In the genomic region with DNA sequence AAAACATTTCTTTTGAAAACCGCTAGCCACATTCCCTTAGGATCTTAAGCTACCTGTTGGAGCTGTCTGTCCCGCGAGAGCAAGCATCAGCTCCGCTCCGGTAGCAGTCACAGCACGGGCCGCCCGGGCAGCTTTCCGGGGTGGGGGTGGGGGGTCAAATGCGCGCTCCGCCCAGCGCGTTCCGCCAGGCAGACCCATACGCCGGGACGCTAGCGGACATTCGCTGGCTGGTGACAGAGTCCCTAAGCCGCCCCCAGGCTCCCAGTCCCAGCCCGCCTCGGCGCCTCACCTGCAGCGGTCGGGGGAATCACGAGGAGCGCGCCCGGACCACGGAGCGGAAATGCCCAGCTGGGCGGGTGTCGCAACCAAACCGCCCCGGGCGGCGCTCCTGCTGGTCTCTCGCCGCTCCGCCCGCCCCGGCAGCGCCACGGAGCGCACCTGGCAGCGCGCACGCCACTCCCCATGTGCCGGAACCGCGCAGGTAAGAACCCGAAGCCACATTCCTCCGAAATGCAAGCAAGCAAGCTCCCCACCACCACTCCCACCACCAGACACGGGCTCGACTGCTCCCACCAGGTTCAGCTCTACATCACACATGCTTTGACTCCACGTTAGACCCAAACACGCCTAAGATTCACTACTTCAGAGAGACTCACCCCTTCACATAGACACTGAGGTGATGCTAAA, we compare ENCODE assay signal across 8 mouse cellular contexts. TPM values are rescaled to one million over a fixed set of nuclear protein-coding genes. Genes with fewer than 3 reads are reported as not detected.
DNase-seq lines count a peak whose midpoint lies in the region; ATAC-seq and TF ChIP-seq lines count a peak whose summit lies in the region.

No protein-coding gene starts in this region.

- H3K4me3 ChIP-seq in G1E (ENCODE audit: low read depth, low read length) = peak overlapping the region; percentile 79
- H3K4me3 ChIP-seq in forebrain, embryonic 15.5 days = peak overlapping the region; percentile 49
- peak overlapping the region; percentile 68 for H3K4me3 ChIP-seq in lung, embryonic 14.5 days (ENCODE audit: low read depth, low read length)
- H3K4me3 ChIP-seq in olfactory bulb, adult 2 months (ENCODE audit: insufficient read depth, low read depth, low read length) = peak overlapping the region; percentile 73

- H3K27ac ChIP-seq in forebrain, embryonic 15.5 days (replicated peaks) = no peak overlapping the region
- H3K27ac ChIP-seq in lung, embryonic 14.5 days (ENCODE audit: low read depth) = 0 out of 2 replicates have a peak overlapping the region, but pooled peaks have one; percentile 30
- peak overlapping the region; percentile 24; the same call in 1 of the 2 replicates for H3K27ac ChIP-seq in olfactory bulb, adult 2 months (ENCODE audit: insufficient read depth, low read depth, low read length)

- no peaks in the 10 kb centered on the region; the same call in 1 of the 2 replicates for H3K9me3 ChIP-seq in G1E (replicated peaks)
- no peaks in the 10 kb centered on the region; the same call in 1 of the 2 replicates for H3K9me3 ChIP-seq in forebrain, embryonic 15.5 days
- H3K9me3 ChIP-seq in lung, embryonic 14.5 days (ENCODE audit: low read depth, low read length) = no peaks in the 10 kb centered on the region

- H3K4me2 ChIP-seq in forebrain, embryonic 15.5 days (replicated peaks) = peak overlapping the region; percentile 88
- H3K4me2 ChIP-seq in lung, embryonic 14.5 days = peak overlapping the region; percentile 83

- intact Hi-C loops in heart, postnatal 14 days (cut with DNase I) = no loop called here

- peak overlapping the region; percentile 52 for H3K9ac ChIP-seq in forebrain, embryonic 15.5 days (replicated peaks)
- peak overlapping the region; percentile 69 for H3K9ac ChIP-seq in lung, embryonic 14.5 days

- no peaks in the 10 kb centered on the region for H3K27me3 ChIP-seq in G1E (ENCODE audit: insufficient read depth, low read length)
- peaks cover 12% of the 10 kb centered on the region; the same call in 1 of the 2 replicates for H3K27me3 ChIP-seq in forebrain, embryonic 15.5 days
- H3K27me3 ChIP-seq in lung, embryonic 14.5 days (ENCODE audit: insufficient read depth, low read length) = no peaks in the 10 kb centered on the region

- peaks cover 26% of the 10 kb centered on the region for H3K36me3 ChIP-seq in G1E (replicated peaks)
- H3K36me3 ChIP-seq in forebrain, embryonic 15.5 days = 0 out of 2 replicates have a peak, but pooled peaks cover 3% of the 10 kb centered on the region
- H3K36me3 ChIP-seq in lung, embryonic 14.5 days (ENCODE audit: insufficient read depth) = no peaks in the 10 kb centered on the region

- under 1% methylated on average over 50 of the region's 58 CpGs for WGBS in forebrain, embryonic 15.5 days
- under 1% methylated on average over 51 of the region's 58 CpGs for WGBS in lung, embryonic 14.5 days
- WGBS in olfactory bulb, adult 2 months = under 1% methylated on average over 58 of the region's 58 CpGs

- TF ChIP-seq POLR2A in olfactory bulb, adult 2 months (IDR thresholded peaks at IDR 0.05; ENCODE audit: insufficient read depth, low read depth, low read length) = no peak

- TF ChIP-seq CTCF in G1E (IDR thresholded peaks at IDR 0.05; ENCODE audit: low read depth, low read length) = no peak
- TF ChIP-seq CTCF in lung, embryonic 14.5 days (IDR thresholded peaks at IDR 0.05; ENCODE audit: low read depth) = no peak
- no peak for TF ChIP-seq CTCF in olfactory bulb, adult 2 months (IDR thresholded peaks at IDR 0.05; ENCODE audit: insufficient read depth, low read depth, low read length)

- peak; percentile 70 for ATAC-seq in G1E (ENCODE audit: extremely low read depth, insufficient number of reproducible peaks, low FRiP score, poor library complexity, severe bottlenecking)
- peak; percentile 83 for ATAC-seq in forebrain, embryonic 15.5 days (replicated peaks)
- ATAC-seq in lung, embryonic 14.5 days (ENCODE audit: insufficient read depth) = peak; percentile 87

- DNase-seq in G1E (ENCODE audit: low spot score) = peak; percentile 90
- DNase-seq in cerebellum, adult 11 months = peak; percentile 80
- DNase-seq in heart, postnatal 14 days = peak; percentile 68 to 73
- peak; percentile 58 for DNase-seq in layer of hippocampus, adult 11-12 months (ENCODE audit: low spot score)
- peak; percentile 77 for DNase-seq in lung, embryonic 14.5 days
- DNase-seq in thymus, adult 18-20 months = peak; percentile 23 to 40

- H3K4me1 ChIP-seq in G1E (ENCODE audit: insufficient read depth, low read depth, low read length) = peaks cover 24% of the 10 kb centered on the region
- peaks cover 10% of the 10 kb centered on the region; the same call in 1 of the 2 replicates for H3K4me1 ChIP-seq in forebrain, embryonic 15.5 days
- H3K4me1 ChIP-seq in lung, embryonic 14.5 days (ENCODE audit: insufficient read depth) = no peaks in the 10 kb centered on the region
- peaks cover 3% of the 10 kb centered on the region; the same call in 1 of the 2 replicates for H3K4me1 ChIP-seq in olfactory bulb, adult 2 months (ENCODE audit: control insufficient read depth, insufficient read depth, low read length)

RNA-seq across cellular contexts. Expression of gene Ggact, which starts 0.6 kb away (rescaled TPM):
- 73.2 and 74.6 TPM in 2 replicates for total RNA-seq in G1E (2014; fragmentation: Nextera tagmentation)
- total RNA-seq in G1E (2017) = 70.2 and 80.0 TPM in 2 replicates
- 20.2 and 26.5 TPM in 2 replicates for polyA plus RNA-seq in G1E (2012)
- polyA plus RNA-seq in forebrain, embryonic 15.5 days (2015; fragmentation: Nextera tagmentation; extraction: Ambion mirVana) = 4.6 and 4.8 TPM in 2 replicates
- total RNA-seq in heart, postnatal 14 days (2021) = 10 to 100 TPM; 22.5 to 25.0 TPM
- 15.5 and 16.1 TPM in 2 replicates for polyA plus RNA-seq in lung, embryonic 14.5 days (2014; fragmentation: Nextera tagmentation; extraction: Ambion mirVana)
- not detected in 2 replicates for polyA plus RNA-seq in olfactory bulb, adult 2 months (2012; ENCODE audit: insufficient read depth, insufficient read length, low replicate concordance, missing spikeins)

Comparison
In these comparisons a context has a peak if more than half of its experiments do, and no peak if none do; other contexts are left out.
1. DNase-seq: peak in every context shown above with its lines; median percentile 90 in G1E; 80 in cerebellum, adult 11 months; 77 in lung, embryonic 14.5 days; 70 in heart, postnatal 14 days; 58 in layer of hippocampus, adult 11-12 months; 32 in thymus, adult 18-20 months.